Mouse (Mus musculus) duodenum, adult 2 months (tissue): ENCODE data around the gene Klrb1f. TPM values are rescaled to one million over a fixed set of nuclear protein-coding genes. Genes with fewer than 3 reads are reported as not detected.

Experiments used
- polyA plus RNA-seq: library from polyadenylated mRNA; depleted of rRNA; stranded (reverse); fragments of >200 nt; gene quantifications from 2 replicates; pipeline ENCODE4 v1.2.3, GENCODE M21; 2012; ENCODE audit warnings: low replicate concordance; rRNA removed

Klrb1f gene
- polyA plus RNA-seq = not detected in 2 replicates

DNA sequence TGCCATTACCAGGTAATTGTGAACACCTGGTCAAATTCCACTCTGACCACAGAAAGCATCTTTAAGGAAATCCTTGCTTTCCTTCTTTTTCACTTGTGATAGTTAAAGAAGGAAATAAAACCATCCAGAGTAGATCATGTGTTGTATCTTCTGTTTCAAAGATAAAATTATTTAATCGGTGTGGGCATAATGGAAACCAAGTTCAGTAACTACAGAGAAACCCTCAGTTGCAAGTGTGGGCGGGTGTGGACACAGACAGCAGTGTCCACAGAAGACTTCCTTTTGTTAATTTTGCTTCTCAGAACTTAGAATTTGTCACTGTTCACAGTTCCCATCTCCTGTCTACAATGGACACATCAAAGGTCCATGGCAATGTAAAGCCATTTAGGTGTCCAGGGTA is at the start of gene Klrb1f:
TSS of gene Klrb1f (plus strand) at position 301 of the 400 bp plus-strand sequence.

GRCm38 (mm10) chr6:129100794-129101193 is 55.1 kb downstream of the Klrb1f start, which contains the start of gene Clec2e:
Gene Clec2e, minus strand, starts transcription at chr6:129100913.

Other genes starting within 250 kb of the Klrb1f start
- gene Gm44511, start 219.6 kb upstream of the Klrb1f start, polyA plus RNA-seq = not detected in 2 replicates
- 0.13 and 0.15 TPM in 2 replicates for gene Klrb1b, start 219.6 kb upstream of the Klrb1f start, polyA plus RNA-seq
- not detected in 2 replicates for gene Clec2i, start 158.3 kb upstream of the Klrb1f start, polyA plus RNA-seq
- 0.17 TPM in 1 of 2 replicates, not detected in the other for gene BC035044, start 154.8 kb upstream of the Klrb1f start, polyA plus RNA-seq
- not detected in 2 replicates for gene Clec2g, start 111.5 kb upstream of the Klrb1f start, polyA plus RNA-seq
- gene Clec2e, start 55.0 kb downstream of the Klrb1f start, polyA plus RNA-seq = 9.2 and 12.3 TPM in 2 replicates
- 12.1 and 19.6 TPM in 2 replicates for gene Clec2d, start 134.7 kb downstream of the Klrb1f start, polyA plus RNA-seq
- gene Cd69, start 229.5 kb downstream of the Klrb1f start, polyA plus RNA-seq = 0.06 and 0.27 TPM in 2 replicates